Mouse (Mus musculus): ENCODE results near the gene Vars.
A peak's percentile ranks its signal among the peaks of the same experiment; 100 is the strongest.

Vars gene

DNA sequence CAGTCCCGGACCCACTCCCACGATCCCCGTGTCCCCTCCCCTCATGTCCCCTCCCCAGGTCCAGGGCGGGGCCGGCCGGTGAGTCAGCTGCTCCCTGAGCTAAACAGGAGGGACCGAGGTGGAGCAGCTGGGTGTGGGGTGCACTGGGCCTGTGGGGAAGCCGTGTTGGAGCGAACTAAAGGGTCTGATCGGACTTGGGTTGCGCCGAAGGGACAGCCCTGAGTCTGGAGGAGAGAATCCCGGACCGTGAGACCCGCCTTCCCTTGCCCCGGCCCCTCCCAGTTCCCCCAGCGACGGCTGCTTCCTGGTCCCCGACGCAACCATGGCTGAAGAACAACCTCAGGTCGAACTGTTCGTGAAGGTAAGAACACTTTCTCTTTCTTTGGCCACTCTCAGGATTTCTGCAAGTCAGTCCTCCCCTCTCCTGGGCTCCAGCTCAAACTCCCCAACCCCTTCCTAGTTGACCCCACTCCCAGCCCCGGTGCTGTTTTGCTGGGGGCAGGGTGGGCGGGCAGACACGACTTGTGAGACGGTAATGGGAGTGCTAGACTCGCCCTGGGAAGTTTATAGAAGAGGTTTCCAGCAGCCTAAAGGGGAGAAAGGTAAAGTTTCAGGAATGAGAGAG lies 49.5 kb downstream of the Vars start:
- peak; percentile 90 for DNase-seq

DNA sequence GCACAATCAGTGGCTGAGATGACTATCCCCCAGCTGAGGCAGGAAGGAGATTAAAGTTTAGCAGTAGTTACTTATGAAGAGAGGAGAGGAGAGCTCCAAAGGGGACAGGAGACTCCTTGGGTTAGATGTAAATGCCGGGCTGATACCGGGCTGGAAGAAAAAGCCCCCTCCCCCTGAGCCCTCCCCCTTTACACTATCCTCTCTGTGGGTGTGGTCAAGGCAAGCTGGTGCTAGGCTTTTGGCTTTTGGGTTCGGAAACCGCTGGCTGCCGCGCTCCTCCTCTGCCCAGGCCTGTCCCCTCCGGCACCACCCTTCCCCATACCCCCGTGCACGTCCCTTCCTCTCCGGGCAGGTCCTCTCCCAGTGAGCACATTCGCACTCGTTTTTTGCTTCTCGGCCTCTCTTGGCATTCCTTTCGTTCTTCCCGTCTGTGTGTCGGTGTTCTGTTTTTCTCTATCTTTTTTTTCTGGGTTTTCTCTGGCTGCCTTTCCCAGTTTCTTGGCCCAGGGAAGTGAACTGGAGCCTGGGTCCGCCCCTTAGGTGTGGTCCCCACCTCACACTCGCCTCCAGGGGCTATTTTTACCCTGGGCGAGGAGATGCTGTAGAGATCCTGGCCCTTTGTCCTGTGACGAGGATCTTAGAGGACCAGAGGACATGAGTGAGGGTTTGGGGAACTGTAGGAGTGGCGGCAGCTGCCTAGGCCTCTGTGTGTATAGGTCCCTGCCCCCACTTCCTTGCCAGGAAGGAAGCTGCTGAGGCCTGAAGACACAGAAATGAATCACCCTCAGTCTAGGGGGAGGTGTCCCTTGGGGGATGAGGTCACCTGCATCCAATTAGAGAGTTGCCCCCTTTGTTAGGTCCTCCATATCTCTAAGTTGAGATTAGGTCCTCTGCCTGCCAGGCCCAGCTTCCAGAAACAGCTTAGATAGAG lies 50.6 kb downstream of the Vars start:
- peak; percentile 93 for DNase-seq

DNA sequence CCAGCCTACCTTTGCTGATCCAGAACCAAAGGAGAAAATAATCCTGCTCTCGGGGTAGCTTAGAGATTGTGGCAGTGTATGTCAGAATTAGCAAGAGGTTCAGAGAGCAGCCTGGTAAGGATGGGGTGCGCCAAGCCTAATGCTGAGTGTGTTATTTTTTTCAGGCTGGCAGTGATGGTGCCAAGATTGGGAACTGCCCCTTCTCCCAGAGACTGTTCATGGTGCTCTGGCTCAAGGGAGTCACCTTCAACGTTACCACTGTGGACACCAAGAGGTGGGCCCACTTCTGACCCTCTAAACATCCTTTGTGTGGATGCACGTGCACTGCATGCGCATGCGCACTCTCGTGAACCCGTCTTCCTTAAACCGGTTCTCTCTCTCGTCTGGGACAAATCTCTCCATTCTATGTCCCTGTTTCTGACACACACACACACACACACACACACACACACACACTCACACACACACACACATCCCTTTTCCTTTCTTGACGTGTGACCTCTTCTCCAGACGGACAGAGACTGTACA lies 51.5 kb downstream of the Vars start:
- DNase-seq: no peak

DNA sequence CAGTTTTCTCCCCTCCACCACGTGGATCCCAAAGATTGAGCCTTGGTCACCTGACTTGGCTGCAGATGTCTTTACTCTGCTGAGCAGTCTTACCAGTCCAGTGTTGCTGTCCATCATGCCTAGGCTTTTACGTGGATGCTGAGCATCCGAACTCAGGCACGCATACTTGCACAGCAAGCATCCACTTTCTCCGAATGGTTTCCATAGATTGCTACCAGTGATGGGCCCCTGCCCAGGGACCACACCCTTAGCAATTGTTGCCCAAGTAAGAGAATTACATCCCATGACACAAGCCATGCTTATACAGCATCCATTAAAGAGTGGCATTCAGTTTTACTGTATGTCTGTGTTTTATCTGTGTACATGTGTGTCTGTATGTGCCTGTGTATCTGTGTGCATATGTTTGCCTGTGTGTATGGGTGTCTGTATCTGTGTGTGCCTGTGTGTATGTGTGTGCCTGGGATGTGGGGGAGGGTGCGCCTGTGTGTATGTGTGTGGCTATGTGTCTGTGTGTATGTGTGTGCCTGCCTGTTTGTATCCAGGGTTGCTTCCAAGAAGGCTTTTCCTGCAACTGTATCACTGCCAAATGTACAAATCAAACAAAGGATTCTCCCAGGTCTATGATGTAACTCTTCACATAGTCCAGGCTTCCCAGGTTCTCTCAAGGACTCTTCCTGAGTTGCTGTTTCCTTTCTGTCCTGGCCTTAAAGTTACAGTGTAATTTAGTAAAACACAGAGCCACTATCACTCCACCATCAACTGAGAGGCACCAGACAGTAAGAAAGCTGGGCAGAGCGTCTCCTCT lies 55.1 kb downstream of the Vars start:
- peak; percentile 59 for DNase-seq

DNA sequence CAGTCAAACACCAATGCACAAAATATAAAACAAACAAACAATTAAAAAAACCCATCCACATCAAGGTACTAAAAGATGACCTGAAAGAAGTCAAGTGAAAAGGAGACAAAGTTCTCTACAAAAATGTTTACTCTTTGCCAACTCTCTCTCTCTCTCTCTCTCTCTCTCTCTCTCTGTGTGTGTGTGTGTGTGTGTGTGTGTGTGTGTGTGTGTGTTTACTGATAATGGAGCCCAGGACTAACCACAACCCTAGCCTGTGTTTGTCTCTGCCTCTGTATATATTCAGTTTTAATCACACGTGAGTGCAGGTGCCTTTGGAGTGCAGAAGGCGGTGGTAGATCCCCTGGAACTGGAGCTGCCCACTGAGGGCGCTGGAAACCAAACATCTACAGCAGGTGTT lies 56.3 kb downstream of the Vars start:
- DNase-seq: no peak

DNA sequence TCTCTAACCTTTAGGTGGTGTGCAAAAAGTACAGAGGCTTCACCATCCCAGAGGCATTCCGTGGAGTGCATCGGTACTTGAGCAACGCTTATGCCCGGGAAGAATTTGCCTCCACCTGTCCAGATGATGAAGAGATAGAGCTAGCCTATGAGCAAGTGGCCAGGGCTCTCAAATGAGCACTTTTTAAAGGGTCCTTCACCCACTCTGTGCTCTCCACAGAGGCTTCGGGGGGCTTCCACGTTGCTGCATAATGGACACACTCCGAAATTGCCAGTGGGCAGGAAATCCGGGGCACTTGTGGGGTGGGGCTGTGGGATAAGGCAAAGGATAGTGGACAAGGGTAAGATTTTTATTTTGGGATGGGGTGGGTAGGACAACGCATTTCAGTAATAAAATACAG lies 57.5 kb downstream of the Vars start:
- no peak for DNase-seq

DNA sequence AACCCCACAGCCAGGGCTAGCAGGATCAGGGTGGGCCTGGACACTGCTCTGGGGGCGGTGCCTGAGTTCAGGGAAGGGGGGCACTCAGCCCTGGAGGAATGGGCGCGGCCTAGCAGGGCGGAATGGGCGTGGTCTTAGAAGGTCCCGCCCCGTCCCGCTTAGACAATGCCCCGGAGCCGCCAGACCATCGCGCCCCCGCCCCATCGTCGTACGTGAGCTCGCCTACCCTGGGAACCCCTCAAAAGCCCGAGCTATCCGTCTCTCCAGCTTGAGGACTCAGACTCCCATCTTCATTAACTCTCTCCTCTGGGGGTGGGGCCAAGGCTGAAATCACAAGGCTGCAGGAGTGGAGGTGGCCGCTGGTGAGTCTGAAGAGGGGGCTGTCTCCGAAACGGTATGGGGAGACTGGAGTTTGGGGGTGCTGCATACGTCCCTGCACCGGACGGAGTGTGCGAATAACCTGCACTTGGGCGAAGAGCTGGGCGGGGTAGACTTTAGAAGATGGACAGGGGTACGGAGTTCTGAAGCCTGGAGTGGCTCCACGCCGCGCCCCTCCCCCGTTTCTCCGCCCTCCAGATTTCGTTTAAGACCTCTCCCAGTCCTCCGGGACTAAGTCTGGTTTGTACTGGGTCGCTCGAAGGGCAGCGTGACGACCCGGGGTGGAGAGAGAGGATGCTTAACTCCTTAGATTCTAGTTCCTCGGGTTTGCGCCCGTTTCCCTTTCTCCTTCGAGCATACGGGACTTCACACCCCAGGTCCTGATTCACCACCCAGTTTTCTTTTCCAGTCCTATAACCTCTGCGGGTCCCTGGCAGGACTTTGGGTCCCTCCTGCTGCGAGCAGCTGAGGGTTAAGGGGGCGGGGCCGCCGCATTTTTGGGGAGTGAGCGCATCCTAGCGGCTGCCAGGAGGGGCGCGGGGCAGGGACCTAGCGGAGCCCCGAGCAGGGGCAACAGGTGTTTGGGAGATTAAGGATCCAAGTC lies 58.4 kb downstream of the Vars start, which contains the start of gene Ddah2:
Gene Ddah2 (plus strand): TSS at position 125 of the 982 bp plus-strand sequence.
- peak; percentile 96 for DNase-seq

DNA sequence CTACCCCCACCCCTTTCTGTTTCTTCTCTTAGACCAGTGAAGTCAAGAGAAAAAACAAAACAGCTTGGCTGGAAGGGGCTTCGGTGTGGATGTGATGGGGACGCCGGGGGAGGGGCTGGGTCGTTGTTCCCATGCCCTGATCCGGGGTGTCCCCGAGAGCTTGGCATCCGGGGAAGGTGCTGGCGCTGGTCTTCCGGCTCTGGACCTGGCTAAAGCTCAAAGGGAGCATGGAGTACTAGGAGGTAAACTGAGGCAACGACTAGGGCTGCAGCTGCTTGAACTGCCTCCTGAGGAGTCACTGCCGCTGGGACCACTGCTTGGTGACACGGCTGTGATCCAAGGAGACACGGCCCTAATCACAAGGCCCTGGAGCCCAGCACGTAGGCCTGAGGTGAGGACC lies 59.3 kb downstream of the Vars start:
- DNase-seq: no peak

DNA sequence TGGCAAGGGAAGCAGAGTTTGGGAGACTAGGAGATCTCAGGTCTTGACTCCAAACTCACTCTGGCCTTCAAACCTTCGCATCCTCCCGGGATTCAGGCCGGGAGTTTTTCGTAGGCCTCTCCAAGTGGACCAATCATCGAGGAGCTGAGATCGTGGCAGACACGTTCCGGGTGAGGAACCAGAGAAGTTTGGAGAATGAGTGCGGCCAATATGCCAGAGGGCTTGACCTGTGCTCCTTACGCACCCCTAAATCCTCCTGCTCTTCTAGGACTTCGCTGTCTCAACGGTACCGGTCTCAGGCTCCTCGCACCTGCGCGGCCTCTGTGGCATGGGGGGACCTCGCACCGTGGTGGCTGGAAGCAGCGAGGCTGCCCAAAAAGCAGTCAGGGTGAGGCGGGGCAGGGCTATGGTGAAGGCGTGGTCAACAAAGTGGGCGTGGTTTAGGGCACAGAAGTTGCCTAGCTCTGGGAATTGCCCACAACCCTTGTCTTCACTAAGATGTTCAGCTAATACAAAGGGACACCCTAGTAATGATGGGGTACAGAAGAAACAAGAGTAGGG lies 60.0 kb downstream of the Vars start:
- DNase-seq: peak; percentile 65

DNA sequence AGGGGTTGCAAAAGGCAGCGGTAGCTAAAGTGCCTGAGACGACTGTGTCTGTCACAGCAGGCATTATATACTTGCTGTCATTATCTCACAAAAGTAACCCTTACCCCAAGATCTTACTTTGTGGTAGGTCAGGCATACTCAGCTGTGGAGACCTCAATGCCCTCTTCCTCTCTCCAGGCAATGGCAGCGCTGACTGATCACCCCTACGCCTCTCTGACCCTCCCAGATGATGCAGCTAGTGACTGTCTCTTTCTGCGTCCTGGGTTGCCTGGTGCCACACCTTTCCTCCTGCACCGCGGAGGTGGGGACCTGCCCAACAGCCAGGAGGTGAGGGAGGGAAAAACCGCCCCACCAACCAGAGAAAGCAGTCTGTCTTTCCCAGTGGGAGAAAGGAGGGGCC lies 60.5 kb downstream of the Vars start:
- no peak for DNase-seq

DNA sequence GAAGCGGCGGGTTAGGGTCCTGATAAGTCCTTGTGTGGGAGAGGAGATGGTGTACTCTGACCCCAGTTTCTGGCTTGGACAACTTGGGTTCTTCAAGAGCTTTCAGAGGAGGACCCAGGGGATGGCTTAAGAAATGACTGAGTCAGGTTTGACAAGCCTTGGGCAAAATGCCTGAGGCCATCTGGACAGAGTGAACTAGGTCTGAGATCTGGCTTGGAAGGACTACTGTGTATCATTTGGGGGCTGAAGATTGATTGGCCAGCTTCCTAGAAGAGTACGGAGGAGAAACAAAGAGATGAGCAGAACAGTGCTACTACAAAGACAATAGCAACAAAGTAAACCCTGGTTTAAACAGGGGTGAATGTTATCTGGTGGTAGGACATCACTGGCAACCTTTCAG lies 62.7 kb downstream of the Vars start:
- DNase-seq: no peak

DNA sequence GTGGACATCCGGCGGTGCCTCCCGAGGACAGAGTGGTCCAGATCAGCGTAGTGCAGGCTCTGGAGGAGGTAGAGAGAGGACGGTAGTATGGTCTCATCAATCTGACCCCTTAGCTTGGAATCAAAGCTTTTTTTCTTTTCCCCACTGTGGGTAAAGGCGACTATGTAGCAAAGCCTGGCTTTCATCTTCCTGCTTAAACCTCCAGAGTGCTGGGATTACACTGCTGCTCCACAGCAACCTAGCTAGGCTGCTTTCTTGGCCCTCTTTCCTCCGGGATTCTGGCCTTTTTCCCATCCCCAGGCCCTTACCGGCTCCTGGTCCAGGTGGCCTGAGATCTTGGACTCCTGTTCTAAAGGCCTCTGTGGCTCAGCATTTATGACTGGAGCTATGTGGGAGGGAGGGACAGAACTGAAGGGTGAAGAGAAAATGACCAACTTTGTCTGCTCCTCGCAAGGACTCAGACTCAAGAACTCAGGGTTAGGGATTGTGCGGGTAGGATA lies 63.6 kb downstream of the Vars start:
- no peak for DNase-seq

DNA sequence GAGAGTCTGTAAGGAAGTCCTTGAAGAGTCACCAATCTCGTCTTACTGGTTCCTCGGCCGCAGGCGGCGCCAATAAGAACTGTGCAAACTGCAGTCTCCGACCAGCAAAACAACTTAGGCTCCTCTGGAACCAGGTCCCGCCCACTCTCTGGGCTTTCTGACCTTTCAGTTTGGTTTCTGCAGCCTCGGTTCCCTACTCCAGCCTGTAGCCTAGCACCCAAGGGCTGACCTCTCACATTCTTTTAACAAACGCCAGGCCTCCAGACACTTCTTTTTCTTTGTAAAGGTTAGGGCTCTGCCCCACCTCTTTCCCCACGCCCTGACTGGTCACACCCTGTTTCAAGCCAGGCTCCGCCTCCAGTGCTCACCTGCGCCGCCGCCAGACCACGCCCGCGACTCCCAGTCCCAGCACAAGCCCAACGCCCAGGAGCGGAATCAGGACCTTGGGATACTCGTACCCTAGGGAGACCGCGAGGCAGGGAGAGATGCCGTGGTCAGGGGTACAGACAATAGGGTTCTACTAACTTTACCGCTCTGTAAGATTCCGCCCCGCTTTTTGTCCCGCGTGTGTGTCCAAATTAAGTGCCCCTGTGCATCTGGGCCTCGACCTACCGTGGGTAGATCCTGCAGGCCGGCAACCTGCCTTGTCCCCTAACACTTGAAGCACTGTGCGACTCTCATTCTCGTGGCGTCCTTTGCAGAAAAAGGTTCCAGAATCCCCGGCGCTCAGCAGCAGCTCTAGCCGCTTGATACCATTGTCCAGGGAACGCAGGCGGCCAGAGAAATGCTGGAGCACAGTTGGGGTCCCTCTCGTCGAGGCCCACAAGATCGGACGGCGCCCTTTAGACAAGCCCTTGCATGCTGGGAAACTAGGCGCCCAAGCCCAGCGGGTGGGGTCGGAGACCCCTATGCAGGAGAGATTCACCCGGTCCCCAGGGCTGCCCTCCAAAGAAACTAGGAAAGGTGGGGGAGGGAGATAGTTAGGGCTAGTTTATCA lies 64.5 kb downstream of the Vars start, which contains the start of gene Ly6g6c:
Gene Ly6g6c (plus strand): TSS at position 438 of the 997 bp plus-strand sequence.
- peak; percentile 92 for DNase-seq
